Mouse (Mus musculus): ENCODE measurements around the gene Ly86. TPM values are rescaled to one million over a fixed set of nuclear protein-coding genes. Genes with fewer than 3 reads are reported as not detected.
A peak's percentile ranks its signal among the peaks of the same experiment; 100 is the strongest.

The Ly86 gene
- polyA plus RNA-seq, 1 experiment from 2014 or later, result 7.0 TPM

DNA sequence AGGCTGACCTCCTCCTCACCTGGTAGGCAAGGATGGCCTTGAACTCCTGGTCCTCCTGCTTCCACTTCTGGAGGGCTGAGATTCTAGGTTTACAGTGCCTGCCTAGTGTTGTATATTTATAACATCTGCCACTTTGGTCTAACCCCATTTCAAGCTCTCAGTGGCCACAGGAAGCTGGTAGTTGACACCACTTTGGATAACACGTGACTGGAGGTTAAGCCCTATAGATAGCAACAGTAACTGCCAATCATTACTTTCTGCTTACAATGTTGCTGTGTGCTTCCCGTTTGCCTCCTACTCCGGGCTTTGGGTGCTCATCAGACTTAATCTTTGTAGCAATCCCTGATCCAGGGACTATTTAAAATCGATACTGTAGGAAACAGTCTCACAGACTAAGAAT lies 87.6 kb downstream of the Ly86 start:
- Histone ChIP-seq H3K27ac (ENCODE audit: low read depth, low read length) (no peak overlapping the region), H3K4me3 (ENCODE audit: low read depth, low read length) (no peak overlapping the region), H3K36me3 (ENCODE audit: control insufficient read depth, insufficient read depth, low read length) (no peaks in the 10 kb centered on the region), H3K27me3 (ENCODE audit: control insufficient read depth, insufficient read depth, low read length) (peaks cover 27% of the 10 kb centered on the region), H3K4me2 (no peak overlapping the region), H3K9me3 (ENCODE audit: control insufficient read depth, low read length) (no peaks in the 10 kb centered on the region), H3K9ac (ENCODE audit: low read length) (no peak overlapping the region), H3K4me1 (ENCODE audit: control insufficient read depth, insufficient read depth, low read length) (0 out of 2 replicates have a peak, but pooled peaks cover 2% of the 10 kb centered on the region)
- no peak for DNase-seq (ENCODE audit: low spot score, missing footprints)
- 37% methylated on average over 4 of the region's 4 CpGs for WGBS
- no peak for ATAC-seq (ENCODE audit: low FRiP score)

DNA sequence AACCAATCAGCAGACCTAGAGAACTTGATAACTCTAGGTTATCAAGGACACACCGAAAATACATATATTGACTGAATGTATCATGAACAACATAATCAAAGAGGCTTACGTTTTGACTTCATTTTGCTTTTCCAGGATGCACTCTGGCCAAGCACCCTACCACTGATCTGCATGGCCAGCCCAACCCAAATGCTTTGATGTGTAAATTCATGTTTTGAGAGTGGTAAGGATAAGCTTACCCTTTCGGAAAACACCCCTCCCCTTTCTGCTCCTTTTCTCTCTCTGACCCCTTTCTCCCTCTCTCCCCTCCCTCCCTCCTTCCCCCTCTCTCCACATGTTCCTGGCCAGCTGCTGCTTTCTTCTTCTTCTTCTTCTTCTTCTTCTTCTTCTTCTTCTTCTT lies 88.1 kb downstream of the Ly86 start:
- WGBS, result 24% methylated on average over 3 of the region's 3 CpGs
- Histone ChIP-seq H3K27ac (ENCODE audit: low read depth, low read length) (no peak overlapping the region), H3K36me3 (ENCODE audit: control insufficient read depth, insufficient read depth, low read length) (no peaks in the 10 kb centered on the region), H3K4me3 (ENCODE audit: low read depth, low read length) (no peak overlapping the region), H3K4me1 (ENCODE audit: control insufficient read depth, insufficient read depth, low read length) (0 out of 2 replicates have a peak, but pooled peaks cover 2% of the 10 kb centered on the region), H3K9me3 (ENCODE audit: control insufficient read depth, low read length) (no peaks in the 10 kb centered on the region), H3K9ac (ENCODE audit: low read length) (no peak overlapping the region), H3K4me2 (no peak overlapping the region), H3K27me3 (ENCODE audit: control insufficient read depth, insufficient read depth, low read length) (peaks cover 30% of the 10 kb centered on the region)
- DNase-seq (ENCODE audit: low spot score, missing footprints) (no peak), ATAC-seq (ENCODE audit: low FRiP score) (no peak)

DNA sequence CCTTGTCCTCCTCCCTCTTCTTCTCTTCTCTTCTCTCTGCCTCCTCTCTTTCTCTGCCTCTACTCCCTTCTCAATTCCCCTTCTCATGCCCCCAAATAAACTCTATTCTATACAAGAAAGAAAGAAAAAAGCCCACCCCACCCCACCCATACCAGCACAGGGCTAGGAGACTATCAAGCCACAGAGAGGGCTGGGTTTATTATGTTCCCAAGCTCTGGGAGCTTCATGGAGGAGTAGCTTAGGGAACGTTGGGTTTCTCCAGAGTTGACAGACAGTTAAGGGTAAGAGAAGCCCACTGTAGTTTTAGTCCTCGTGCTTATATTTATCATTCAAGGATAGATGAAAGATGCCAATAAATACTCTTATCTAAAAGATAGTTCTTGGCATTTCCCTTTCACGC lies 88.7 kb downstream of the Ly86 start:
- Histone ChIP-seq H3K9ac (ENCODE audit: low read length) (peak overlapping the region; percentile 63; the same call in 1 of the 2 replicates), H3K27ac (ENCODE audit: low read depth, low read length) (no peak overlapping the region), H3K27me3 (ENCODE audit: control insufficient read depth, insufficient read depth, low read length) (peaks cover 30% of the 10 kb centered on the region), H3K4me1 (ENCODE audit: control insufficient read depth, insufficient read depth, low read length) (0 out of 2 replicates have a peak, but pooled peaks cover 2% of the 10 kb centered on the region), H3K36me3 (ENCODE audit: control insufficient read depth, insufficient read depth, low read length) (no peaks in the 10 kb centered on the region), H3K4me2 (no peak overlapping the region), H3K9me3 (ENCODE audit: control insufficient read depth, low read length) (no peaks in the 10 kb centered on the region), H3K4me3 (ENCODE audit: low read depth, low read length) (no peak overlapping the region)
- ATAC-seq (ENCODE audit: low FRiP score) (no peak), DNase-seq (ENCODE audit: low spot score, missing footprints) (no peak)
- 23% methylated on average over 3 of the region's 3 CpGs for WGBS

DNA sequence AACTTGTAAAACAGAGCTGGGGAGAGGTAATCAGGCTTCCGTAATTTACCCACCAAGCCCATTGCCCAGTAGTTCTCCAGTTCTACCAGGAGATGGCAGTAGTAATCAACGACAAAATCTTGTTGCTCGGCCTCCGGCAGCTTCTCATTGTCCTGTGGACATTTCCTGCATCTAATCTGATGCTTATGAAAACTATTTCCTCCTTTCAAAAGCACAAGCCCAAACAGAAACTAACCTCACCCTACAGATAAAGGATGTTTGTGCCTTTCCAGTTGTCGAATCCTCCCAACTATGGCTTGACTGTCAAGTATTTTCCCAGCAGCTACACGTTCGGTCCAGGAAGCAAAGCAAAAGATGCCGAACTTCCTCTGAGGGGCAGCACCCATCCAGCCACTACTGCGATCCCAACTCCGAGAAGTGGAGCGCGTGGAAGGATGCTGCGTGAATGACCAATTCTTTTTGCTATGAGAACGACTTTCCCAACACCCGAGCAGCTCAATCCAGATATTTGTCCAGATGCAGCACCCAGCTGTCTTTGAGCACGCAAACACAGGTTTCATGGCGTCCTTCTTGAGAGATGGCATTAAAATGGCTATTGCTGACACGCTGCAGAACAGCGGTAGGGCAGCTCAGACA lies 89.2 kb downstream of the Ly86 start:
- peak overlapping the region; percentile 42 for H3K4me3 ChIP-seq (ENCODE audit: low read depth, low read length)
- H3K36me3 ChIP-seq (ENCODE audit: control insufficient read depth, insufficient read depth, low read length), result no peaks in the 10 kb centered on the region
- H3K27me3 ChIP-seq (ENCODE audit: control insufficient read depth, insufficient read depth, low read length), result peaks cover 30% of the 10 kb centered on the region
- DNase-seq (ENCODE audit: low spot score, missing footprints), result peak; percentile 97
- 1% methylated on average over 19 of the region's 19 CpGs for WGBS
- H3K9me3 ChIP-seq (ENCODE audit: control insufficient read depth, low read length), result no peaks in the 10 kb centered on the region
- H3K4me1 ChIP-seq (ENCODE audit: control insufficient read depth, insufficient read depth, low read length), result 0 out of 2 replicates have a peak, but pooled peaks cover 2% of the 10 kb centered on the region
- H3K4me2 ChIP-seq, result peak overlapping the region; percentile 61
- peak overlapping the region; percentile 63 for H3K9ac ChIP-seq (ENCODE audit: low read length)
- no peak overlapping the region for H3K27ac ChIP-seq (ENCODE audit: low read depth, low read length)
- ATAC-seq (ENCODE audit: low FRiP score), result peak; percentile 65; the same call in 1 of the 2 replicates

DNA sequence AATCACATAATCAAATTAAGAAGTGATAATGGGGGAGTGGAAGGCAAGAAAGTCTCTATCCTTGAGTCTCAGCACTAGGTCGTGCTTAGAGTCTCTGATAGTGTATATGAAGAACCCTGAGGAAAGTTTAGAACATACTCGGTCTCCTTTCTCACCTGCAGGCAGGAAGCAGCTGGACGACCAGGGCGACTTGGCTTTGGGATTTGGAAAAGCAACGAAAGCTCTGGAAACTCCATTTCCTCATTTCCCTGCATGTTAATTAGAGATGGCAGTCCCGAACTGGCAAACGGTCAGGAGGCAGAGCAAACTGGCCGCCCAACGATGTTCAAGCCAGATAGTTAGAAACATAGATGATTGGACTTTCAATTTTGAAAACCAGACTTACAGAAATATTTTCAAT lies 89.8 kb downstream of the Ly86 start:
- Histone ChIP-seq H3K36me3 (ENCODE audit: control insufficient read depth, insufficient read depth, low read length) (no peaks in the 10 kb centered on the region), H3K9ac (ENCODE audit: low read length) (peak overlapping the region; percentile 63), H3K27ac (ENCODE audit: low read depth, low read length) (no peak overlapping the region), H3K9me3 (ENCODE audit: control insufficient read depth, low read length) (no peaks in the 10 kb centered on the region), H3K4me2 (peak overlapping the region; percentile 61), H3K4me3 (ENCODE audit: low read depth, low read length) (peak overlapping the region; percentile 42), H3K4me1 (ENCODE audit: control insufficient read depth, insufficient read depth, low read length) (0 out of 2 replicates have a peak, but pooled peaks cover 2% of the 10 kb centered on the region), H3K27me3 (ENCODE audit: control insufficient read depth, insufficient read depth, low read length) (peaks cover 30% of the 10 kb centered on the region)
- WGBS, result 5% methylated on average over 9 of the region's 9 CpGs
- peak; percentile 19; the same call in 1 of the 2 replicates for ATAC-seq (ENCODE audit: low FRiP score)
- no peak for DNase-seq (ENCODE audit: low spot score, missing footprints)

DNA sequence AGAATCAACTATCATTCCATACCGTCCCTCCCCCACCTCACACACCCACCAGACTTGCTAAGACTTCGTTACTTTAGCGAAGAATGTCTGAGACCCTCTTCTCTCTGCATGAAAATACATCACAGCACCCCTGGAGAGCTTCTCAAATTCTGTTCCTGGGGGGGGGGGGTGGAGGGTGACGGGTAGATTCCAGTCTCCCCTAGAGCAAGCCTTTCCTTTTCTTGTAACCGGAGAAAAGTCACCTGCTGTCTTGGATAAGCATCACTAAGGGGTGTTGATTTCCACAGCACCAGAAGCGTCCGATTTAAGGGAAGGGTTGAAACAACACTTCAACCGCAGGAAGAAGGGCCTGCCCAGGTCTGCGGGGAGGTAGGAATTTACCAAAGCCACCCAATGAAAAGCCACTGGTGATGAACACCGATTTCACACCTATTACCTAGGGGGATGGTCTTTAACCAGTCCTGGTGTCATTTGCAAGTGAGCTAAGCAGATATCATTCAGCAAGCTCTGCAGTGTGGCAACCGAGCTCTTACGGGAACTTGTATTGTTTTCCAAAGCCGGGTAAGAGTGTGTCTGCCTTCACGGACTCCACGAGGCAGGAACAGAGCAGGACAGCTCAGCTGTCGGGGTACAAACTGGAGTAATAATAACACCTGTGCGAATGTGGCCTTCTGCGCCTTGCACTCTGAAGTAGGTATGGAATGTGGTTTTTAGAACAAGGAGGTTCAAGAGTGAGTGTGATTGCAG lies 91.4 kb downstream of the Ly86 start:
- 4% methylated on average over 18 of the region's 18 CpGs for WGBS
- H3K27me3 ChIP-seq (ENCODE audit: control insufficient read depth, insufficient read depth, low read length), result peaks cover 30% of the 10 kb centered on the region

DNA sequence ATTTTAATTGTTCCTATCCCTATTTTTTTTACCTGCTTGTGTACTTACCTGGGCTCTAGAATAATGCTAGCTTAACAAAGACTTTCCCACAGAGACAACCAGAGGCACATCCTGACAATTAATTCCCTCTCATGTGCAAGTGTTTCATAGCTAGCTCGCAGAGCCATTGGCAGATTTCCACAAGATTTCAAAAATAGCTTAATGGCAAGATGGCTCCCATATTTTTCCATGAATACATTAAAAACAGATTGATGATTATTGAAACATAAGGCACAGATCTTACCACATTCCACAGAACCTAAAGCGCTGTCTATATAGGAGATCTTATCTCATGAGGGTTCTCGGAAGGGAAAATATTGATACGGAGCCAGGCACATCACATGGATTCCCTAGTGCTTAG lies 93.8 kb downstream of the Ly86 start:
- Histone ChIP-seq H3K4me1 (ENCODE audit: control insufficient read depth, insufficient read depth, low read length) (0 out of 2 replicates have a peak, but pooled peaks cover 2% of the 10 kb centered on the region), H3K27ac (ENCODE audit: low read depth, low read length) (no peak overlapping the region), H3K9ac (ENCODE audit: low read length) (no peak overlapping the region), H3K4me2 (no peak overlapping the region), H3K36me3 (ENCODE audit: control insufficient read depth, insufficient read depth, low read length) (no peaks in the 10 kb centered on the region), H3K9me3 (ENCODE audit: control insufficient read depth, low read length) (no peaks in the 10 kb centered on the region), H3K4me3 (ENCODE audit: low read depth, low read length) (no peak overlapping the region), H3K27me3 (ENCODE audit: control insufficient read depth, insufficient read depth, low read length) (peaks cover 30% of the 10 kb centered on the region)
- no peak for DNase-seq (ENCODE audit: low spot score, missing footprints)
- 89% methylated on average over 4 of the region's 4 CpGs for WGBS
- ATAC-seq (ENCODE audit: low FRiP score), result no peak

More for the DNA sequence above, 91.4 kb downstream of the Ly86 start:
- Histone ChIP-seq H3K4me1 (ENCODE audit: control insufficient read depth, insufficient read depth, low read length) (0 out of 2 replicates have a peak, but pooled peaks cover 2% of the 10 kb centered on the region), H3K9ac (ENCODE audit: low read length) (no peak overlapping the region), H3K36me3 (ENCODE audit: control insufficient read depth, insufficient read depth, low read length) (no peaks in the 10 kb centered on the region), H3K27ac (ENCODE audit: low read depth, low read length) (no peak overlapping the region), H3K9me3 (ENCODE audit: control insufficient read depth, low read length) (no peaks in the 10 kb centered on the region), H3K4me2 (no peak overlapping the region), H3K4me3 (ENCODE audit: low read depth, low read length) (no peak overlapping the region)
- peak; percentile 88 for DNase-seq (ENCODE audit: low spot score, missing footprints)
- ATAC-seq (ENCODE audit: low FRiP score), result no peak

DNA sequence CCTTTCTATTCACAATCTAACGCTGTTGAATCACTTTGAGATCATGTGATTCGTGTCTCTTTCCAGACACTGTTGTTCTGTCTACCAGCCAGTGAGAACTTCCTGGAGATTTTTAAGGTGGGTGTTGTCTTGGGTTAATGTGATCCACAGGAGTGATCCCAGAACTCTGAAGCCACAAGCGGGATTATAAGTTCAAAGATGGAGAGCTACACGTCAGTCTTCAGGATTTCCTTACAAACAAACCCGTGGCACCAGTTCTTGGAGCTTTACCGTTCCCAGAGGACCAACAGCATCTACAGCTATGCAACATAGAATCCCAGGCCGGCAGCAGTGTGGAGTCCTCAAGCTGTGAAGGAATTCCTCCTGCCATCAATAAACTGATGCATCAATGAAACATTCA lies 94.5 kb downstream of the Ly86 start:
- ATAC-seq (ENCODE audit: low FRiP score) (no peak), DNase-seq (ENCODE audit: low spot score, missing footprints) (no peak)
- Histone ChIP-seq H3K4me1 (ENCODE audit: control insufficient read depth, insufficient read depth, low read length) (0 out of 2 replicates have a peak, but pooled peaks cover 2% of the 10 kb centered on the region), H3K4me3 (ENCODE audit: low read depth, low read length) (no peak overlapping the region), H3K9ac (ENCODE audit: low read length) (no peak overlapping the region), H3K4me2 (no peak overlapping the region), H3K27me3 (ENCODE audit: control insufficient read depth, insufficient read depth, low read length) (peaks cover 30% of the 10 kb centered on the region), H3K27ac (ENCODE audit: low read depth, low read length) (no peak overlapping the region), H3K36me3 (ENCODE audit: control insufficient read depth, insufficient read depth, low read length) (no peaks in the 10 kb centered on the region), H3K9me3 (ENCODE audit: control insufficient read depth, low read length) (no peaks in the 10 kb centered on the region)
- 71% methylated on average over 7 of the region's 7 CpGs for WGBS

DNA sequence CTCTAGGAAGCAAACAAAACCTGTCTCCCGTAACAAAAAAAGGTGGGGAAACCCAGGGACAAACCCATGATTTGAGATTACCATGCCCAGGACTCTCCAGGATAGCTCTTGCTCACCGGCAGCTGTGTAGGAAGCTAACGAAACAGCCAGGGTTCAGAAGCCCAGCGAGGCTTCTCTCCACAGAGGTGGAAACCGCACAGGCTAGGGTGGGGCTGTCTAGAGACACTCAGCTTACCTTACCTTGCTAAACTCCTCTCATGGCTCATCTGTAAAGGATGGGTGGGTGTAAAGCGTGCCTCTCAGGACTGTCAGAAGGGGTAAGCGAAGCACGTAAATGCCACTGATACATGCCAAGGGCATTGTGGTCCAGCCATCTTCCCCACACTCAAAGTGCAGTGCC lies 94.9 kb downstream of the Ly86 start:
- Histone ChIP-seq H3K27me3 (ENCODE audit: control insufficient read depth, insufficient read depth, low read length) (peaks cover 26% of the 10 kb centered on the region), H3K4me3 (ENCODE audit: low read depth, low read length) (no peak overlapping the region), H3K4me2 (no peak overlapping the region), H3K36me3 (ENCODE audit: control insufficient read depth, insufficient read depth, low read length) (no peaks in the 10 kb centered on the region), H3K4me1 (ENCODE audit: control insufficient read depth, insufficient read depth, low read length) (0 out of 2 replicates have a peak, but pooled peaks cover 2% of the 10 kb centered on the region), H3K27ac (ENCODE audit: low read depth, low read length) (no peak overlapping the region), H3K9ac (ENCODE audit: low read length) (no peak overlapping the region), H3K9me3 (ENCODE audit: control insufficient read depth, low read length) (no peaks in the 10 kb centered on the region)
- no peak for ATAC-seq (ENCODE audit: low FRiP score)
- 72% methylated on average over 8 of the region's 8 CpGs for WGBS
- DNase-seq (ENCODE audit: low spot score, missing footprints), result no peak

Data from midbrain, embryonic 11.5 days (tissue).